Mouse (Mus musculus): ENCODE measurements around the gene Tubgcp3. TPM values are rescaled to one million over a fixed set of nuclear protein-coding genes. Genes with fewer than 3 reads are reported as not detected.
"Not testable (repeated sequence)": the region's sequence is repeated elsewhere in the genome, so short reads cannot be mapped to it uniquely, and the experiment has no call there.

Gene Tubgcp3
- polyA plus RNA-seq, 1 experiment from 2014 or later: 68.3 TPM

DNA sequence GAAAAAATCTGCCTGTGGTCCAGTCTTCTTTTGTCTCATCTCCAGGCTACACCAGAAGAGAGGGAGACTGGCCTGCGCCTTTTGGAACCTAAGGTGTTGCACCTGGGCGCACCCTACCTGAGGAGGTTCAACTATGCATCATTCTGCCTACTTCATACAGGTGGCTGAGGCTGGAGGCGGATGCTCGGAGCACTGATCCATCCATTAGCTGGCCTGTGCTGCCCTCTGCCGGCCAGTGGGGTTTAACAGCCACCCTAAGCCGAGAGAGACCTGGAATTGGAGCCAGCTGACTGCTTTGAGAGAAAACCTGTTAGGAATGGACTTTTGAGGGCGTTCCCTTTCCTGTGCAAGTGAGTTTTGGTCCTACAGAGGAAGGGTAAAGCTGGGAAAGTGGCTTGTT, 5.5 kb upstream of the Tubgcp3 start:
- H3K4me1 ChIP-seq (replicated peaks; ENCODE audit: control insufficient read depth, insufficient read depth, low read length): no peaks in the 10 kb centered on the region
- no peaks in the 10 kb centered on the region for H3K36me3 ChIP-seq (ENCODE audit: control insufficient read depth, insufficient read depth, low read length)
- no peaks in the 10 kb centered on the region for H3K9me3 ChIP-seq (ENCODE audit: control insufficient read depth, low read length)
- DNase-seq (ENCODE audit: low spot score): peak; percentile 86
- no peak overlapping the region for H3K4me2 ChIP-seq (ENCODE audit: low read depth, low read length, severe bottlenecking)
- 6% methylated on average over 7 of the region's 7 CpGs for WGBS
- no peaks in the 10 kb centered on the region for H3K27me3 ChIP-seq (ENCODE audit: control insufficient read depth, insufficient read depth, low read length)
- no peak overlapping the region for H3K4me3 ChIP-seq (ENCODE audit: low read depth, low read length)
- ATAC-seq (replicated peaks; ENCODE audit: low FRiP score): 0 out of 2 replicates have a peak, but pooled peaks have one; percentile 66
- H3K9ac ChIP-seq (ENCODE audit: low read length): no peak overlapping the region
- no peak overlapping the region for H3K27ac ChIP-seq (ENCODE audit: low read depth, low read length)

DNA sequence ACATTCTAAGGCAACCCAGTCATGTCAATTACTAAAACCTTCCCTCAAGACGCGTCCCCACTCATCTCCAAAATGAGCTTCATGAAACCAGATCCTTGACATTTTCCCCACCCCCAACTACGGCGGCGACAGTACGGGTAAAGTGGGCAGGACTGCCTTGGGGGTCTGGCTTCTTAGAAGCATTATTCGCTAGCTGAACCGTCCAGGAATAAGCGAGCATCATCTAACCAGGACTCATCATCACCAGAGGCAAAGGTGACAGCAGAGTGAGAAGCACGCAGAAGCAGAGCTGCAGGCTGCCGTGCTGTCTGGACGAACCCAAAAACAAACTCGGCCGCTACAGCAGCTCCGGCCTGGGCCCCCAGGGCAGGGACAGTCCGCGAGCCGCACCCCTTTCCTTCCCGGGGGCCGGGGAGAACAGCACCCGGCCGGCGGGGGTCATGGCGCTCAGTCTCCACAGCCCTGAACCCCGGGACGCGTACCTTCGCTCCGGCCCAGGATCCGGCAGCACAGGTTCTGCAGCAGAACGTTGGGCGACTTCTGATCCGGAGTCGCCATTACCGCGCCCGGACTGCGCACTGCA, 484 bp downstream of the Tubgcp3 start:
- ATAC-seq (replicated peaks; ENCODE audit: low FRiP score) (no peak; the same call in 1 of the 2 replicates), DNase-seq (ENCODE audit: low spot score) (peak; percentile 50)
- Histone ChIP-seq H3K9me3 (ENCODE audit: control insufficient read depth, low read length) (no peaks in the 10 kb centered on the region), H3K4me1 (replicated peaks; ENCODE audit: control insufficient read depth, insufficient read depth, low read length) (peaks cover 3% of the 10 kb centered on the region; the same call in 1 of the 2 replicates), H3K27ac (ENCODE audit: low read depth, low read length) (peak overlapping the region; percentile 66; the same call in 1 of the 2 replicates), H3K27me3 (ENCODE audit: control insufficient read depth, insufficient read depth, low read length) (no peaks in the 10 kb centered on the region), H3K4me3 (ENCODE audit: low read depth, low read length) (peak overlapping the region; percentile 97), H3K36me3 (ENCODE audit: control insufficient read depth, insufficient read depth, low read length) (no peaks in the 10 kb centered on the region), H3K4me2 (ENCODE audit: low read depth, low read length, severe bottlenecking) (peak overlapping the region; percentile 87), H3K9ac (ENCODE audit: low read length) (peak overlapping the region; percentile 96)
- WGBS: 0% methylated on average over 35 of the region's 38 CpGs

DNA sequence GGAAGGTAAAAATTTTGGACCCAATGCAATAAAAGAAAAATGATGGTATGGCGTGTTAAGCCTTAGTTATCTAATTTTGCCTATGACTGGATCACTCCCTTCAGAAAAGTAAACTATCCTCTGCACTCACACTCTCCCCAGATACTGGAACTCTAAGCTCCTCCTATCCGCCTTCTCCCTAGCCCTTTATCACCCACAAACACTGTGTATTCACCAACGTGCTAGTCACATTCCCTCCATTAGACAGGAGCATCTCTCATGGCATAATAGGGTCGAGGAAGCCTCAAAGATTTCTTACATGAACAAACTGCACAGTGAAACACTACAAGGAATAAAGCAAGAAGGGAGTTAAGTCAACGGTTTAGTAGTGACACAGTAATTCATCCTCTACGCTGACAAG, 1.1 kb downstream of the Tubgcp3 start:
- DNase-seq (ENCODE audit: low spot score) (no peak), ATAC-seq (replicated peaks; ENCODE audit: low FRiP score) (no peak)
- Histone ChIP-seq H3K4me3 (ENCODE audit: low read depth, low read length) (peak overlapping the region; percentile 97), H3K27me3 (ENCODE audit: control insufficient read depth, insufficient read depth, low read length) (no peaks in the 10 kb centered on the region), H3K27ac (ENCODE audit: low read depth, low read length) (no peak overlapping the region), H3K4me2 (ENCODE audit: low read depth, low read length, severe bottlenecking) (peak overlapping the region; percentile 87), H3K36me3 (ENCODE audit: control insufficient read depth, insufficient read depth, low read length) (no peaks in the 10 kb centered on the region), H3K4me1 (replicated peaks; ENCODE audit: control insufficient read depth, insufficient read depth, low read length) (peaks cover 3% of the 10 kb centered on the region; the same call in 1 of the 2 replicates), H3K9ac (ENCODE audit: low read length) (peak overlapping the region; percentile 96), H3K9me3 (ENCODE audit: control insufficient read depth, low read length) (no peaks in the 10 kb centered on the region)
- 40% methylated on average over 6 of the region's 6 CpGs for WGBS

DNA sequence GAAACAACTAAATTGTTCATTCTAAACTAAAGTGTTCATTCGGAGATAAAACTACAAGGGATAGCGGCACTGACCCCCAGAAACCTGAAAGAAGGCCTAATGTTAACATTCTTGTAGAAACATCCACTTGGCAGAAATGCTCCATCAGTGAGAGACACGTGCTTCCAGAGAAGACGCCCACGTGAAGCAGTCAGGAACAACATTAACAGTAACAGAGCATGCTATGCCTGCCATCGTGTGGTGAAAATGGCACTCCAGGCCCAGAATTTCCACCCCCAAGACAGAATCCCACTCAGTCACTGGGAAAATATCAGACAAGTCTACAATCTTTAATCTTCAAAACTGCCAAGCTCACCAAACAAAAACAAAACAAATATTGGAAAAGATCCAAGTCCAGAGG, 3.2 kb downstream of the Tubgcp3 start:
- H3K4me3 ChIP-seq (ENCODE audit: low read depth, low read length): no peak overlapping the region
- 94% methylated on average over 6 of the region's 6 CpGs for WGBS

DNA sequence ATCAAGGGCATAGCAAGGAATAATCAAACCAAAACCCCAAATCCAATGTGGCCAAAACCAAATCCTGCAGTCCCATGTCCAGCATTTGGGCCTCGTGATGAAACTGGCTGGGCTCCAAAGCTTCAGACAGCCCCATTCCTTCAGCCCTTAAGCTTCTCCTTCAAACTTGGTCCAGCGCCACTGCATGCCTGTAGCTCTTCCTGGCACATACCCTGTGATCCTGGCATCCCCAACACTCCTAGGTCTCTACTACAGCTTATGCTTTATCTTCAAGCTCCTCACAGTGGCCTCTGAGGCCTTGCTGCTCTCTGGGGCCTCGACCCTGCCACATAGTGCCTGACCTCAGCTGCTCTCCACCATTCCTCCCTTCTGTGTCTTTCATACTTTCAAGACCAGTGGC, 5.5 kb downstream of the Tubgcp3 start:
- not testable (repeated sequence) for DNase-seq (ENCODE audit: low spot score); H3K27ac ChIP-seq (ENCODE audit: low read depth, low read length); H3K36me3 ChIP-seq (ENCODE audit: control insufficient read depth, insufficient read depth, low read length); H3K9ac ChIP-seq (ENCODE audit: low read length); H3K9me3 ChIP-seq (ENCODE audit: control insufficient read depth, low read length); H3K4me2 ChIP-seq (ENCODE audit: low read depth, low read length, severe bottlenecking); H3K4me1 ChIP-seq (replicated peaks; ENCODE audit: control insufficient read depth, insufficient read depth, low read length); ATAC-seq (replicated peaks; ENCODE audit: low FRiP score); H3K27me3 ChIP-seq (ENCODE audit: control insufficient read depth, insufficient read depth, low read length); H3K4me3 ChIP-seq (ENCODE audit: low read depth, low read length)
- 98% methylated on average over 3 of the region's 3 CpGs for WGBS

More for the DNA sequence above, 3.2 kb downstream of the Tubgcp3 start:
- peaks cover 3% of the 10 kb centered on the region; the same call in 1 of the 2 replicates for H3K4me1 ChIP-seq (replicated peaks; ENCODE audit: control insufficient read depth, insufficient read depth, low read length)
- no peak overlapping the region for H3K27ac ChIP-seq (ENCODE audit: low read depth, low read length)
- no peak overlapping the region for H3K4me2 ChIP-seq (ENCODE audit: low read depth, low read length, severe bottlenecking)
- ATAC-seq (replicated peaks; ENCODE audit: low FRiP score) (no peak), DNase-seq (ENCODE audit: low spot score) (no peak)
- H3K9me3 ChIP-seq (ENCODE audit: control insufficient read depth, low read length): no peaks in the 10 kb centered on the region
- H3K36me3 ChIP-seq (ENCODE audit: control insufficient read depth, insufficient read depth, low read length): no peaks in the 10 kb centered on the region
- H3K9ac ChIP-seq (ENCODE audit: low read length): no peak overlapping the region
- H3K27me3 ChIP-seq (ENCODE audit: control insufficient read depth, insufficient read depth, low read length): no peaks in the 10 kb centered on the region

DNA sequence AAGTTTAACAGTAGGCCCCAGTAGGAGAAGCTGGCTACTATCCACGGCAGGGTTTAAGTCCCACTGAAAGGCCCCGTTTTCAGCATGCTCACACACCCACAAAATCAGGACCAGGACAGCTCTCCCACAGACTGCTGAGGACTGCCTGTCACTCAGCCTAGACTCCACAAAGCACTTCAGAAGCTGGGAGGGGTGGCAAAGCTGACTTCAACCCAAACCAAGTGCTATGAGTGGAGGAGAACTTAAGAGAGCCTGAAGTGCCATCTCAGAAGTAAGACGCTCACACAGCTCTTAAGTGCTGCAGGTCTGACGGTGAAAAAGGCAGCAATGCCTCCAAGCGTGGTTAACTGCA, 9.0 kb downstream of the Tubgcp3 start:
- WGBS: 82% methylated on average over 5 of the region's 5 CpGs
- Histone ChIP-seq H3K4me3 (ENCODE audit: low read depth, low read length) (no peak overlapping the region), H3K9me3 (ENCODE audit: control insufficient read depth, low read length) (no peaks in the 10 kb centered on the region), H3K9ac (ENCODE audit: low read length) (no peak overlapping the region; the same call in 1 of the 2 replicates), H3K36me3 (ENCODE audit: control insufficient read depth, insufficient read depth, low read length) (no peaks in the 10 kb centered on the region), H3K27me3 (ENCODE audit: control insufficient read depth, insufficient read depth, low read length) (no peaks in the 10 kb centered on the region), H3K27ac (ENCODE audit: low read depth, low read length) (no peak overlapping the region), H3K4me1 (replicated peaks; ENCODE audit: control insufficient read depth, insufficient read depth, low read length) (no peaks in the 10 kb centered on the region), H3K4me2 (ENCODE audit: low read depth, low read length, severe bottlenecking) (no peak overlapping the region)
- no peak for ATAC-seq (replicated peaks; ENCODE audit: low FRiP score)
- DNase-seq (ENCODE audit: low spot score): no peak

DNA sequence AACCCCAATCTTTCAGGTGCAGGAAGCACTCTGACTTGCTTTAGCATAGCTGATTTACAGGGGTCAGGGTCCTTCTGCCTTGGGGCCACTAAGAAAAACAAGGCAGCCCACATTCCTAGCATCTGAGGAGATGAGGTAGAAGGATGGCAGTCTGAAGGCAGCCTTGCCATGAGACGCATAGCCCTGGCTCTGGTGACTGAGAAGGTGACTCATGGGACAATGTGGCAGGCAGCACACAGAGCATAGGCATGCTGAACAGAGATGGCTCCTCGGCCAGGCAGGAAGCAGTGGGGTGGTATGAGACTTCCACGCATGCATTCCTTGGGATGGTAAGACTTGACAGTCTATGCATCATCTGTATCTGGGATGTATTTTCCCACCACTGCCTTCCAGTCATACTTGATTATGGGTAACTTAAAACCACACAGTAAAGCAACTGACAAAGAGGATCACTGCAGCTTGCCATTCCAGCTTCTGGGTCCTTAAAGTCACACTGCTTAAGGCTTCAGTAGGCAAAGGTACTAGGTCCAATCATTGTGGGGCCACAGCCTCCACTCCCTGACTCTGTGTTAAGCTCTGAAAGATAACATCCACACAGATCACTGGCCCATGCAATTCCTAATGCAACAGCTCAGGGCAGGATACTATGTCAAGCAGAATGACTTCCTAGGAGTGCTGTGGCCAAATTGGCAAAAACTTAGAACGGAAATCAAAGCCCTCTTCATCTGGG, 9.5 kb downstream of the Tubgcp3 start:
- no peaks in the 10 kb centered on the region for H3K36me3 ChIP-seq (ENCODE audit: control insufficient read depth, insufficient read depth, low read length)
- no peak overlapping the region for H3K27ac ChIP-seq (ENCODE audit: low read depth, low read length)
- H3K4me3 ChIP-seq (ENCODE audit: low read depth, low read length): no peak overlapping the region
- ATAC-seq (replicated peaks; ENCODE audit: low FRiP score): no peak
- WGBS: 90% methylated on average over 4 of the region's 4 CpGs
- H3K27me3 ChIP-seq (ENCODE audit: control insufficient read depth, insufficient read depth, low read length): no peaks in the 10 kb centered on the region
- H3K4me1 ChIP-seq (replicated peaks; ENCODE audit: control insufficient read depth, insufficient read depth, low read length): no peaks in the 10 kb centered on the region
- H3K9me3 ChIP-seq (ENCODE audit: control insufficient read depth, low read length): no peaks in the 10 kb centered on the region
- no peak for DNase-seq (ENCODE audit: low spot score)
- H3K9ac ChIP-seq (ENCODE audit: low read length): no peak overlapping the region
- H3K4me2 ChIP-seq (ENCODE audit: low read depth, low read length, severe bottlenecking): no peak overlapping the region

DNA sequence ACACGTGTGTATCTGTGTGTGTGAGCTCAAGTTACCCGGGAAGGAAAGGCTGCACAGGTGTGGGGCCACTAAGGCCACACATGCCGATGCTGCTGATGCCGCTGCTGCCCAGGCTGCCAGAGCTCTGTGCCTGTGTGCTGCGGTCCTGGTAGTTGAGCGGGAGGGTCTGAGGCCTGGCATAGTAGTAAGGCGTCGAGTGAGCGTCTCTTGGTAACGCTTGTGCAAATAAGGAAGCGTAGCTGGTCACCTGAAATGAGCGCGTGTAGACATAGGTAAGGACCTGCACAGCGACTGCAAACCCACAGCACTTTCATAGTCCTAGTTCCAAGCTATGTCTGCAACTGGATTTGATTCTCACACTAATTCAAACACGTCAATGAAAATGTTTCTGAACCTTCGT, 14.6 kb downstream of the Tubgcp3 start:
- Histone ChIP-seq H3K9me3 (ENCODE audit: control insufficient read depth, low read length) (no peaks in the 10 kb centered on the region), H3K9ac (ENCODE audit: low read length) (no peak overlapping the region), H3K27ac (ENCODE audit: low read depth, low read length) (no peak overlapping the region), H3K4me2 (ENCODE audit: low read depth, low read length, severe bottlenecking) (no peak overlapping the region), H3K36me3 (ENCODE audit: control insufficient read depth, insufficient read depth, low read length) (peaks cover 18% of the 10 kb centered on the region), H3K4me3 (ENCODE audit: low read depth, low read length) (no peak overlapping the region), H3K27me3 (ENCODE audit: control insufficient read depth, insufficient read depth, low read length) (no peaks in the 10 kb centered on the region), H3K4me1 (replicated peaks; ENCODE audit: control insufficient read depth, insufficient read depth, low read length) (no peaks in the 10 kb centered on the region)
- no peak for ATAC-seq (replicated peaks; ENCODE audit: low FRiP score)
- DNase-seq (ENCODE audit: low spot score): no peak
- WGBS: 94% methylated on average over 16 of the region's 16 CpGs

DNA sequence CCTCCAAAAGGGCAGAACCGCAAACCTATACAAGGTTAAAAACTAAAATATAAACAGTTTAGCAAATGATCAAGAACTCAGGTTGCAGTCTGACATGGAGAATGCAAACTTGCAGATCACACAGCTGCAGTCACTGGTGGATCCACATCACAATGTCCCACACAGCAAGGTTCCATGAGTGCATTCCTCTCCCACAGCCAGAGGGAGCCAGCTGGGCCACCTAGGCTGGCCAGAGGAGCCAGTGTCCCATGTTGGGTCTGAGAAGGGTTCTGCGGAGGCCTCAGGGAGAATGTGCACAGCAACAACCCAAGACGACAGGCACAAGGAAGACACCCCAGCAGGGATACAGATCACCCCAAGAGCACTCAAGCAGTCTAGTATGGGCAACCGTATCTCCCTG, 20.8 kb downstream of the Tubgcp3 start:
- H3K9ac ChIP-seq (ENCODE audit: low read length): no peak overlapping the region
- H3K27ac ChIP-seq (ENCODE audit: low read depth, low read length): no peak overlapping the region
- no peak overlapping the region for H3K4me2 ChIP-seq (ENCODE audit: low read depth, low read length, severe bottlenecking)
- peaks cover 28% of the 10 kb centered on the region; the same call in 1 of the 2 replicates for H3K36me3 ChIP-seq (ENCODE audit: control insufficient read depth, insufficient read depth, low read length)
- no peaks in the 10 kb centered on the region for H3K27me3 ChIP-seq (ENCODE audit: control insufficient read depth, insufficient read depth, low read length)
- H3K4me1 ChIP-seq (replicated peaks; ENCODE audit: control insufficient read depth, insufficient read depth, low read length): no peaks in the 10 kb centered on the region
- 88% methylated on average over 4 of the region's 4 CpGs for WGBS
- ATAC-seq (replicated peaks; ENCODE audit: low FRiP score) (no peak), DNase-seq (ENCODE audit: low spot score) (no peak)
- H3K4me3 ChIP-seq (ENCODE audit: low read depth, low read length): no peak overlapping the region
- no peaks in the 10 kb centered on the region for H3K9me3 ChIP-seq (ENCODE audit: control insufficient read depth, low read length)
